Mouse (Mus musculus) neural tube, embryonic 13.5 days (tissue): Measurements from ENCODE around the gene Faf2. TPM values are rescaled to one million over a fixed set of nuclear protein-coding genes. Genes with fewer than 3 reads are reported as not detected.

Experiments used
- ATAC-seq: fragments of 200-750 bp; cut with Nextera tagmentation; 2 replicates; pipeline ENCODE4 v1.8.0; 2017; ENCODE audit warnings: low read depth, mild to moderate bottlenecking, moderate TSS enrichment, moderate library complexity
- H3K27ac ChIP-seq: fragments of 300-500 bp; sonication (generic); replicated peaks from 2 replicates; pipeline ENCODE4 v1.5.1; 2015; ENCODE audit warnings: moderate library complexity, mild to moderate bottlenecking, inconsistent platforms
- H3K27me3 ChIP-seq: fragments of 300-500 bp; sonication (generic); 2 replicates; pipeline ENCODE4 v1.6.1; 2015; ENCODE audit warnings: mild to moderate bottlenecking, inconsistent platforms
- H3K36me3 ChIP-seq: fragments of 300-500 bp; sonication (generic); 2 replicates; pipeline ENCODE4 v1.6.1; 2015; ENCODE audit warnings: mild to moderate bottlenecking, inconsistent platforms
- H3K4me1 ChIP-seq: fragments of 300-500 bp; sonication (generic); replicated peaks from 2 replicates; pipeline ENCODE4 v1.6.1; 2015; ENCODE audit warnings: inconsistent platforms
- H3K4me2 ChIP-seq: fragments of 300-500 bp; sonication (generic); 2 replicates; pipeline ENCODE4 v1.6.1; 2015; ENCODE audit warnings: inconsistent platforms, mild to moderate bottlenecking, moderate library complexity
- H3K4me3 ChIP-seq: fragments of 300-500 bp; sonication (generic); 2 replicates; pipeline ENCODE4 v1.5.1; 2015; ENCODE audit warnings: mild to moderate bottlenecking, inconsistent platforms
- H3K9ac ChIP-seq: fragments of 300-500 bp; sonication (generic); 2 replicates; pipeline ENCODE4 v1.6.1; 2015; ENCODE audit warnings: moderate library complexity, mild to moderate bottlenecking, inconsistent platforms
- H3K9me3 ChIP-seq: fragments of 300-500 bp; sonication (generic); 2 replicates; pipeline ENCODE4 v1.6.1; 2016; ENCODE audit warnings: inconsistent platforms
- WGBS: fragments of 180-500 bp; shearing (Covaris S2); methylation state at CpG from one replicate; pipeline ENCODE4 v1.1.7; 2015; 5-methylcytosine and 5-hydroxymethylcytosine counted together
- microRNA-seq: library from miRNA; unstranded; fragments of <30 nt; microRNA quantifications from one replicate; pipeline ENCODE4, GENCODE M21; 2016
- polyA plus RNA-seq: library from polyadenylated mRNA; unstranded; fragments of >200 nt; fragmentation: Nextera tagmentation; extraction: Ambion mirVana; gene quantifications from 2 replicates; pipeline ENCODE4 v1.2.1, GENCODE M21; 2015

Gene Faf2
- polyA plus RNA-seq, 1 experiment from 2014 or later: 64.5 TPM

DNA sequence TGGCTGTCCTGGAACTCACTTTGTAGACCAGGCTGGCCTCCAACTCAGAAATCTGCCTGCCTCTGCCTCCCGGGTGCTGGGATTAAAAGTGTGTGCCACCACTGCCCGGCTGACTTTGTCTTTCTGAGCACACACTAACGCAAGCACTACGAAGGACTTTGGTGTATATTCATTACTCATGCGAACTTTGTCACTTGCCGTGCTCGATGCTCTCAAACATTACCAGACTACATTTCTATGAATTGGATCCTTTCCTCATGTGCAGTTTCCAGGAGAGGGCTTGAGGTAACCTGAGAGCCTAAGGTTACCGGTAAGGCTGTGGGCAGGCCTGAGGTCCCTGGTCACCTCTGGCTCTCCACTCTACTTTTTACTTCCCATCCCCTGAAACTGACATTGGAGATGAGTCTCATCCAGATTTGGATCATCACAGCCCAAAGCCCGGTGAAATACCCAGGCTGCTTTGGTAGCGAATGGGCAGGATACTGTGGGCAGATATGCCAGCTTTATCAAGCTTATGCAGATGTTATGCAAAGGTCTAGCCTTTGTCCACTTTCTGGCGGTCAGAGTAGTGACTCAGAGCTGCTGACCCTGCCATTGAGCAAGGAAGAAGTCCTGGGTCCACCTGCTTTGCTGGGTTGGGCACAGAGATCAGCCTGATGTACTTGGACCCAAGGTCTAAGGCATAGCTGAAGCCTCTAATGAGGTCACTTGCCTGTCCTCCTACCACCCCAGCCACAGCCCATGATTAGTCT, 74.1 kb downstream of the Faf2 start:
- no peak overlapping the region for H3K4me2 ChIP-seq
- no peak overlapping the region for H3K27ac ChIP-seq
- 92% methylated on average over 11 of the region's 11 CpGs for WGBS
- no peaks in the 10 kb centered on the region for H3K9me3 ChIP-seq
- H3K9ac ChIP-seq: no peak overlapping the region
- no peaks in the 10 kb centered on the region for H3K27me3 ChIP-seq
- ATAC-seq: no peak
- H3K4me3 ChIP-seq: no peak overlapping the region
- H3K36me3 ChIP-seq: no peaks in the 10 kb centered on the region
- peaks cover 23% of the 10 kb centered on the region for H3K4me1 ChIP-seq

DNA sequence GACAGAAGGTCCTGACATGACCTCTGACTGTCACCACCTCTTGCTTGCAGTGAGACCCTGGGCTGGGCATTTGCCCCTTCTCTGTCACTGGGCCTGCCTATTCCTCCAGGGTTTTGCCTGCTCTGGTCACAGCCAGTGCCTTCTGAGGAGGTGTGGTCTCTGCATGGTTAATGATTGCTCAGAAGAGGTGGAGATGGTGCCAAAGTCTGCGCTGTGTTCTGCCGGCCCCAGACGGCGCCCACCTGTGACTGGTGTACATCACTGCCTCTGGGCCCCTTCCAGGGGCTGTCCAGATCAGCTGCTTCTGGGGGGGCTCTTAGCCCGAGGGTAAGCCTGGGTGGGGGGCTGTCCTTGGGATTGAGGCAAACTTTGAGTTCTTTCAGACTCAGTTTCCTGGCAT, 79.7 kb downstream of the Faf2 start, which contains the start of gene Cdhr2:
Gene Cdhr2 (plus strand): TSS at position 219 of the 400 bp plus-strand sequence.
- Histone ChIP-seq H3K4me2 (no peak within 1 kb of the TSS), H3K9ac (no peak within 1 kb of the TSS), H3K27ac (no peak within 1 kb of the TSS), H3K4me3 (no peak within 1 kb of the TSS), H3K9me3 (no peaks in the 10 kb centered on the region), H3K36me3 (no peaks in the 10 kb centered on the region), H3K27me3 (no peaks in the 10 kb centered on the region), H3K4me1 (no peaks in the 10 kb centered on the region)
- 72% methylated on average over 5 of the region's 5 CpGs for WGBS
- ATAC-seq: no peak

DNA sequence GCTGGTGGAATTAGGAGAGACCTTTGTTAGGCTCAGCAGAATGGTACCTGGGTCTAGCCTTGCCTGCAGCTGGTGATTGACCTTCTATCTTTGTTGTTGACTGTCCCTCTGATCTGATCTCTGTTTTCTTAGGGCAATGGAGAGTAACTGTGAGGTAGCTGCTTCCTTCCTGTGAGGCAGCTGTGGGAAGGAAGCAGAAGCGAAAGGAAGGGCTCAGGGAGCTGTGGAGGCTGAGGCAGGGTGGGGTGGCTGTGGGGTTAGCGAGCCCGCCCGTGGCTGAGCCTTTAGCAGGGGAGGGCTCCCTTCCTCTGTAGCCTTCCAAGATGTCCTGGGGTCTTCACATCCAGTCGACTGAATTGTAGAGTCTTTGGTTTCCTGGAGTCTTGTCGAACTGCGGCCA, 80.9 kb downstream of the Faf2 start:
- H3K27me3 ChIP-seq: no peaks in the 10 kb centered on the region
- no peaks in the 10 kb centered on the region for H3K36me3 ChIP-seq
- 74% methylated on average over 7 of the region's 7 CpGs for WGBS
- ATAC-seq: no peak
- no peak overlapping the region for H3K4me2 ChIP-seq
- H3K4me1 ChIP-seq: no peaks in the 10 kb centered on the region
- H3K27ac ChIP-seq: no peak overlapping the region
- no peak overlapping the region for H3K9ac ChIP-seq
- H3K9me3 ChIP-seq: no peaks in the 10 kb centered on the region
- no peak overlapping the region for H3K4me3 ChIP-seq

DNA sequence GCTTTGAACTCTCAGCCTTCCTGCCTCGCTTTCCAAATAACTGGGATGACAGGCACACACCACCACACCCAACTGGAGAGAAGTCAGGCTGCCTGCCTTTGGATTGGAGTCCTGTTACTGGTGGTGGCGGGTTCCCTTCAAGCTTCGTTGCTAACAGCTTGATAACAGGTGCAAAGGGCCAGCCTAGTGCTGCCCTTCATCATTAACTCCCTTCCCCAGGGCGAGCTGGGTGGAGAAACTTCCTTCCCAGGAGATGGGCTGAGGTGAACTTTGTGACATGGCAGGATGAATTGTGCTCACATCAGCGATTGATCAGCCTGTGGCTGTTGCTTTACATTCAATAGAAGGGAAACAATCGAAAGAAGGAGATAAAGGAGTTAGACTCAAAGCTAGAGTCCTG, 83.3 kb downstream of the Faf2 start:
- H3K4me2 ChIP-seq: no peak overlapping the region
- no peaks in the 10 kb centered on the region for H3K4me1 ChIP-seq
- no peaks in the 10 kb centered on the region for H3K36me3 ChIP-seq
- no peak overlapping the region for H3K9ac ChIP-seq
- H3K27me3 ChIP-seq: no peaks in the 10 kb centered on the region
- no peaks in the 10 kb centered on the region for H3K9me3 ChIP-seq
- 51% methylated on average over 6 of the region's 6 CpGs for WGBS
- H3K27ac ChIP-seq: no peak overlapping the region
- H3K4me3 ChIP-seq: no peak overlapping the region
- ATAC-seq: no peak

DNA sequence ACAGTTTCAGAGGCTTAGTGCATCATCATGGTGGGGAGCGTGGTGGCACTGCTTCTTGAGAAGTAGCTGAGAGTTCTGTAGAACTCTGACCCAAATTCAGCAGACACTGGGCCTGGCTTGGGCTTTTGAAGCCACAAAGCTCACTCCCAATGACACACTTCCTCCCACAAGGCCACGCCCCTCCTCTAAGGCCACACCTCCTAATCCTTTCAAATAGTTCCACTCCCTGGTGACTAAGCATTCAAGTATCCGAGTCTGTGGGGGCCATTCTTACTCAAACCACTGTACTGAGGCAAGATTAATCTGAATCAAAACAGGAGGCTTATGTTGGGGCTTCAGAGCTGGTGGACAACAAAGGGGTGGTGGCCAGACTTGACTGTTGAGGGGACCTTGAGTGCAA, 89.3 kb downstream of the Faf2 start:
- no peak overlapping the region for H3K4me2 ChIP-seq
- no peaks in the 10 kb centered on the region for H3K36me3 ChIP-seq
- H3K27me3 ChIP-seq: peaks cover 1% of the 10 kb centered on the region; the same call in 1 of the 2 replicates
- no peak overlapping the region for H3K27ac ChIP-seq
- H3K9ac ChIP-seq: no peak overlapping the region
- H3K9me3 ChIP-seq: no peaks in the 10 kb centered on the region
- no peak for ATAC-seq
- H3K4me3 ChIP-seq: no peak overlapping the region
- H3K4me1 ChIP-seq: no peaks in the 10 kb centered on the region
- 79% methylated on average over 3 of the region's 3 CpGs for WGBS

Small RNAs within 50 kb of the gene (microRNA-seq; reads per million reads assigned to microRNA genes)
- gene Gm24195: not detected

Other genes starting within 250 kb of the Faf2 start
- gene Thoc3, start 152.9 kb upstream of the Faf2 start, polyA plus RNA-seq: 89.6 and 94.1 TPM in 2 replicates
- gene Simc1, start 118.0 kb upstream of the Faf2 start, polyA plus RNA-seq: 17.7 and 20.3 TPM in 2 replicates
- gene 4833439L19Rik, start 56.3 kb upstream of the Faf2 start, polyA plus RNA-seq: 246 and 252 TPM in 2 replicates
- 65.8 and 67.0 TPM in 2 replicates for gene Arl10, start 46.8 kb upstream of the Faf2 start, polyA plus RNA-seq
- 56.0 and 67.5 TPM in 2 replicates for gene Nop16, start 31.7 kb upstream of the Faf2 start, polyA plus RNA-seq
- gene Higd2a, start 31.6 kb upstream of the Faf2 start, polyA plus RNA-seq: 216 and 245 TPM in 2 replicates
- 137 and 142 TPM in 2 replicates for gene Cltb, start 10.4 kb upstream of the Faf2 start, polyA plus RNA-seq
- gene Rnf44, start 72.1 kb downstream of the Faf2 start, polyA plus RNA-seq: 84.2 and 92.9 TPM in 2 replicates
- gene Cdhr2, start 79.7 kb downstream of the Faf2 start, polyA plus RNA-seq: 0.06 and 0.07 TPM in 2 replicates
- gene Gprin1, start 128.1 kb downstream of the Faf2 start, polyA plus RNA-seq: 12.2 and 17.5 TPM in 2 replicates
- gene Sncb, start 144.8 kb downstream of the Faf2 start, polyA plus RNA-seq: 21.1 and 21.6 TPM in 2 replicates
- gene Eif4e1b, start 162.2 kb downstream of the Faf2 start, polyA plus RNA-seq: not detected in 2 replicates
- gene Tspan17, start 167.6 kb downstream of the Faf2 start, polyA plus RNA-seq: 69.2 and 80.8 TPM in 2 replicates